Mouse (Mus musculus) limb, embryonic 14.5 days (tissue): ENCODE measurements at regions not wholly inside any gene's neighbourhood (a gene's known extent, or its start where the extent isn't known, plus 50 kb on each side); places are given as distances from the start of the nearest gene placed in this dataset.

ENCODE experiments used
- ATAC-seq: fragments of 200-750 bp; cut with Nextera tagmentation; 2 replicates; pipeline ENCODE4 v1.8.0; 2017; ENCODE audit warnings: low read depth, moderate number of reproducible peaks, moderate TSS enrichment; ENCODE audit not compliant: low FRiP score
- DNase-seq: peaks from one replicate; pipeline ENCODE4 v3.0.0-alpha.2; 2015; ENCODE audit warnings: low spot score
- H3K27ac ChIP-seq: fragments of 300-500 bp; sonication (generic); replicated peaks from 2 replicates; pipeline ENCODE4 v1.5.1; 2014; ENCODE audit warnings: low read depth, mild to moderate bottlenecking, low read length, moderate library complexity, mixed read lengths
- H3K27me3 ChIP-seq: fragments of 300-500 bp; sonication (generic); 2 replicates; pipeline ENCODE4 v1.6.1; 2014; ENCODE audit warnings: low read length, mixed read lengths; ENCODE audit not compliant: control insufficient read depth, insufficient read depth
- H3K36me3 ChIP-seq: fragments of 300-500 bp; sonication (generic); 2 replicates; pipeline ENCODE4 v1.6.1; 2014; ENCODE audit warnings: mild to moderate bottlenecking, low read length, moderate library complexity, mixed read lengths; ENCODE audit not compliant: control insufficient read depth, insufficient read depth
- H3K4me1 ChIP-seq: fragments of 300-500 bp; sonication (generic); 2 replicates; pipeline ENCODE4 v1.6.1; 2014; ENCODE audit warnings: antibody characterized with exemption, low read length, mixed read lengths; ENCODE audit not compliant: control insufficient read depth, insufficient read depth
- H3K4me2 ChIP-seq: fragments of 300-500 bp; sonication (generic); replicated peaks from 2 replicates; pipeline ENCODE4 v1.6.1; 2014; ENCODE audit warnings: low read depth, mild to moderate bottlenecking, low read length, moderate library complexity; ENCODE audit not compliant: severe bottlenecking
- H3K4me3 ChIP-seq: fragments of 300-500 bp; sonication (generic); replicated peaks from 2 replicates; pipeline ENCODE4 v1.5.1; 2014; ENCODE audit warnings: low read length
- H3K9ac ChIP-seq: fragments of 300-500 bp; sonication (generic); 2 replicates; pipeline ENCODE4 v1.6.1; 2014; ENCODE audit warnings: mild to moderate bottlenecking, low read depth, low read length, moderate library complexity; ENCODE audit not compliant: severe bottlenecking
- H3K9me3 ChIP-seq: fragments of 300-500 bp; sonication (generic); 2 replicates; pipeline ENCODE4 v1.6.1; 2016; ENCODE audit warnings: low read length; ENCODE audit not compliant: control insufficient read depth
- POLR2A ChIP-seq: fragments of 200-500 bp; IDR thresholded peaks from 2 replicates; pipeline ENCODE4 v1.8.0; 2012; ENCODE audit warnings: inconsistent platforms, mild to moderate bottlenecking, moderate library complexity, borderline replicate concordance; ENCODE audit not compliant: insufficient read depth, insufficient read length; ENCODE audit errors: extremely low read depth
- WGBS: fragments of 180-500 bp; shearing (Covaris S2); extraction: QIAGEN DNeasy Blood & Tissue Kit; methylation state at CpG from one replicate; pipeline ENCODE4 v1.1.7; 2014; 5-methylcytosine and 5-hydroxymethylcytosine counted together

- no peaks in the 10 kb centered on the region for H3K9me3 ChIP-seq
- H3K4me3 ChIP-seq = no peak overlapping the region
- no peak for TF ChIP-seq POLR2A
- DNase-seq (no peak), ATAC-seq (no peak)
- no peaks in the 10 kb centered on the region for H3K4me1 ChIP-seq
- no peak overlapping the region for H3K27ac ChIP-seq
- no peak overlapping the region for H3K4me2 ChIP-seq
- no peaks in the 10 kb centered on the region for H3K27me3 ChIP-seq
- no peaks in the 10 kb centered on the region for H3K36me3 ChIP-seq
- 80% methylated on average over 11 of the region's 11 CpGs for WGBS
- H3K9ac ChIP-seq = no peak overlapping the region
Measured at GRCm38 (mm10) chr9:43438476-43438875, 127.8 kb downstream of the Trim29 start.

GRCm38 (mm10) chr9:43440959-43441510 lies 130.4 kb downstream of the Trim29 start:
- Histone ChIP-seq H3K9me3 (no peaks in the 10 kb centered on the region), H3K36me3 (no peaks in the 10 kb centered on the region), H3K4me2 (no peak overlapping the region), H3K4me3 (no peak overlapping the region), H3K27ac (no peak overlapping the region), H3K27me3 (no peaks in the 10 kb centered on the region), H3K4me1 (no peaks in the 10 kb centered on the region), H3K9ac (no peak overlapping the region)
- DNase-seq = no peak
- ATAC-seq = no peak
- 68% methylated on average over 5 of the region's 5 CpGs for WGBS
- TF ChIP-seq POLR2A = no peak

- Histone ChIP-seq H3K9ac (no peak overlapping the region), H3K4me3 (no peak overlapping the region), H3K4me1 (no peaks in the 10 kb centered on the region), H3K36me3 (no peaks in the 10 kb centered on the region), H3K4me2 (no peak overlapping the region), H3K27me3 (no peaks in the 10 kb centered on the region), H3K9me3 (no peaks in the 10 kb centered on the region), H3K27ac (no peak overlapping the region)
- WGBS = 79% methylated on average over 1 of the region's 1 CpGs
- no peak for TF ChIP-seq POLR2A
- no peak for ATAC-seq
- DNase-seq = no peak
Measured at GRCm38 (mm10) chr9:43445491-43445890, 134.8 kb downstream of the Trim29 start.

- ATAC-seq (no peak), DNase-seq (no peak)
- no peaks in the 10 kb centered on the region for H3K9me3 ChIP-seq
- H3K9ac ChIP-seq = no peak overlapping the region
- H3K4me1 ChIP-seq = no peaks in the 10 kb centered on the region
- H3K4me3 ChIP-seq = no peak overlapping the region
- no peaks in the 10 kb centered on the region for H3K36me3 ChIP-seq
- no peak overlapping the region for H3K27ac ChIP-seq
- H3K27me3 ChIP-seq = no peaks in the 10 kb centered on the region
- no peak overlapping the region for H3K4me2 ChIP-seq
- 64% methylated on average over 7 of the region's 7 CpGs for WGBS
- TF ChIP-seq POLR2A = no peak
Measured at GRCm38 (mm10) chr9:43447372-43447771, 136.7 kb downstream of the Trim29 start.

DNA sequence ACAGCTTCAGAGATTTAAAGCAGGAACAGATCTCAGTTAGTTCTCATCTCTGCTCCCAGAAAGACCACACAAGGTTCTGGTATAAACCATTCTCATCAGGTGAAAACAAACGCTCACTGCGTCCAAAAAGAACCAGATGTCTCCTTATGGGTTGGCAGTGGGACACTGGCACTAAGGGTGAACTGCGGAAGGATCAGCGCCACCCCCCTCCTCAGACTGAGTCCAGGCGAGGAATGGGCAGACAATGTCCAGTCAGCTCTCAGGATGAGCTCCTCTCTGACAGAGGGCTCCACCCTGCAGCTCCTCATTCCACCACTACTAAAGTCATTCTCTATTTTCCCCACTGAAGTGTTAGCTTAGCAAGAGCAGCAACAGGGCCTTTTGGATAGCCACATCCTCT lies 138.3 kb downstream of the Trim29 start:
- no peak for DNase-seq
- WGBS = 79% methylated on average over 5 of the region's 5 CpGs
- ATAC-seq = no peak

More for the DNA sequence above, 138.3 kb downstream of the Trim29 start:
- H3K27ac ChIP-seq = no peak overlapping the region
- H3K4me3 ChIP-seq = no peak overlapping the region
- H3K9ac ChIP-seq = no peak overlapping the region
- H3K27me3 ChIP-seq = peaks cover 8% of the 10 kb centered on the region
- H3K9me3 ChIP-seq = no peaks in the 10 kb centered on the region
- no peak overlapping the region for H3K4me2 ChIP-seq
- TF ChIP-seq POLR2A = no peak
- H3K4me1 ChIP-seq = no peaks in the 10 kb centered on the region
- no peaks in the 10 kb centered on the region for H3K36me3 ChIP-seq
